Mouse (Mus musculus): ENCODE data around the gene Ksr2.

- no peak for TF ChIP-seq POLR2A (IDR thresholded peaks at IDR 0.05; ENCODE audit: low read depth, low read length)
- no peak for TF ChIP-seq MYC (IDR thresholded peaks at IDR 0.05; ENCODE audit: low read depth, low read length)
- TF ChIP-seq CHD1 (IDR thresholded peaks at IDR 0.05; ENCODE audit: low read depth, low read length): no peak
- TF ChIP-seq CTCF (conservative IDR thresholded peaks at IDR 0.05 in 1 of 2, IDR thresholded peaks at IDR 0.05 in 1 of 2; ENCODE audit: low read depth in 2 of 2, low read length in 2 of 2): no peak
These were observed 255.5 kb downstream of the Ksr2 start for GRCm38 (mm10) chr5:117669265-117669664.
